Mouse (Mus musculus): ENCODE measurements around the gene Atp13a5. TPM values are rescaled to one million over a fixed set of nuclear protein-coding genes. Genes with fewer than 3 reads are reported as not detected.

Atp13a5 gene
- not detected in 2 replicates for polyA plus RNA-seq (2014; fragmentation: Nextera tagmentation; extraction: Ambion mirVana)

GRCm38 (mm10) chr16:29378458-29378857 lies at the start of gene Atp13a5:
Atp13a5 (minus strand) TSS chr16:29378732.
- ATAC-seq (ENCODE audit: low FRiP score, low TSS enrichment), result no peak
- 59% methylated on average over 4 of the region's 4 CpGs for WGBS

GRCm38 (mm10) chr16:29414822-29415221 lies 36.3 kb upstream of the Atp13a5 start:
- 87% methylated on average over 6 of the region's 6 CpGs for WGBS

More at GRCm38 (mm10) chr16:29378458-29378857, at the start of gene Atp13a5:
- no peak within 1 kb of the TSS for H3K4me2 ChIP-seq (replicated peaks; ENCODE audit: low read depth, low read length)
- no peaks in the 10 kb centered on the region for H3K9me3 ChIP-seq (ENCODE audit: control insufficient read depth, low read length)
- H3K4me1 ChIP-seq (ENCODE audit: control insufficient read depth, insufficient read depth, low read length), result no peaks in the 10 kb centered on the region
- no peak within 1 kb of the TSS for H3K4me3 ChIP-seq (ENCODE audit: low read length)
- H3K27ac ChIP-seq (ENCODE audit: low read depth, low read length), result no peak within 1 kb of the TSS
- H3K27me3 ChIP-seq (ENCODE audit: control insufficient read depth, insufficient read depth, low read length), result no peaks in the 10 kb centered on the region
- no peaks in the 10 kb centered on the region for H3K36me3 ChIP-seq (ENCODE audit: control insufficient read depth, insufficient read depth, low read length)
- H3K9ac ChIP-seq (ENCODE audit: low read depth, low read length), result no peak within 1 kb of the TSS

GRCm38 (mm10) chr16:29407319-29407718 lies 28.8 kb upstream of the Atp13a5 start:
- Histone ChIP-seq H3K27ac (ENCODE audit: low read depth, low read length) (no peak overlapping the region), H3K27me3 (ENCODE audit: control insufficient read depth, insufficient read depth, low read length) (no peaks in the 10 kb centered on the region), H3K4me3 (ENCODE audit: low read length) (no peak overlapping the region), H3K9me3 (ENCODE audit: control insufficient read depth, low read length) (no peaks in the 10 kb centered on the region), H3K9ac (ENCODE audit: low read depth, low read length) (no peak overlapping the region), H3K36me3 (ENCODE audit: control insufficient read depth, insufficient read depth, low read length) (no peaks in the 10 kb centered on the region), H3K4me1 (ENCODE audit: control insufficient read depth, insufficient read depth, low read length) (no peaks in the 10 kb centered on the region), H3K4me2 (replicated peaks; ENCODE audit: low read depth, low read length) (no peak overlapping the region)
- 93% methylated on average over 10 of the region's 10 CpGs for WGBS
- no peak for ATAC-seq (ENCODE audit: low FRiP score, low TSS enrichment)

More at GRCm38 (mm10) chr16:29414822-29415221, 36.3 kb upstream of the Atp13a5 start:
- Histone ChIP-seq H3K4me1 (ENCODE audit: control insufficient read depth, insufficient read depth, low read length) (no peaks in the 10 kb centered on the region), H3K4me3 (ENCODE audit: low read length) (no peak overlapping the region), H3K36me3 (ENCODE audit: control insufficient read depth, insufficient read depth, low read length) (no peaks in the 10 kb centered on the region), H3K9me3 (ENCODE audit: control insufficient read depth, low read length) (no peaks in the 10 kb centered on the region), H3K9ac (ENCODE audit: low read depth, low read length) (no peak overlapping the region), H3K4me2 (replicated peaks; ENCODE audit: low read depth, low read length) (no peak overlapping the region), H3K27me3 (ENCODE audit: control insufficient read depth, insufficient read depth, low read length) (no peaks in the 10 kb centered on the region), H3K27ac (ENCODE audit: low read depth, low read length) (no peak overlapping the region)
- no peak for ATAC-seq (ENCODE audit: low FRiP score, low TSS enrichment)

- 89% methylated on average over 2 of the region's 2 CpGs for WGBS
- no peaks in the 10 kb centered on the region for H3K9me3 ChIP-seq (ENCODE audit: control insufficient read depth, low read length)
- H3K9ac ChIP-seq (ENCODE audit: low read depth, low read length), result no peak overlapping the region
- H3K27me3 ChIP-seq (ENCODE audit: control insufficient read depth, insufficient read depth, low read length), result no peaks in the 10 kb centered on the region
- no peak overlapping the region for H3K4me3 ChIP-seq (ENCODE audit: low read length)
- ATAC-seq (ENCODE audit: low FRiP score, low TSS enrichment), result no peak
- H3K4me1 ChIP-seq (ENCODE audit: control insufficient read depth, insufficient read depth, low read length), result no peaks in the 10 kb centered on the region
- H3K27ac ChIP-seq (ENCODE audit: low read depth, low read length), result no peak overlapping the region
- no peaks in the 10 kb centered on the region for H3K36me3 ChIP-seq (ENCODE audit: control insufficient read depth, insufficient read depth, low read length)
- H3K4me2 ChIP-seq (replicated peaks; ENCODE audit: low read depth, low read length), result no peak overlapping the region
Observed at GRCm38 (mm10) chr16:29399079-29399478, 20.5 kb upstream of the Atp13a5 start.

- no peak for ATAC-seq (ENCODE audit: low FRiP score, low TSS enrichment)
Observed at GRCm38 (mm10) chr16:29384781-29385180, 6.2 kb upstream of the Atp13a5 start.

GRCm38 (mm10) chr16:29374636-29375035 lies 3.9 kb downstream of the Atp13a5 start:
- no peak for ATAC-seq (ENCODE audit: low FRiP score, low TSS enrichment)
- no peaks in the 10 kb centered on the region for H3K36me3 ChIP-seq (ENCODE audit: control insufficient read depth, insufficient read depth, low read length)
- no peak overlapping the region for H3K27ac ChIP-seq (ENCODE audit: low read depth, low read length)
- no peaks in the 10 kb centered on the region for H3K9me3 ChIP-seq (ENCODE audit: control insufficient read depth, low read length)
- H3K27me3 ChIP-seq (ENCODE audit: control insufficient read depth, insufficient read depth, low read length), result no peaks in the 10 kb centered on the region
- H3K4me3 ChIP-seq (ENCODE audit: low read length), result no peak overlapping the region
- no peaks in the 10 kb centered on the region for H3K4me1 ChIP-seq (ENCODE audit: control insufficient read depth, insufficient read depth, low read length)
- H3K4me2 ChIP-seq (replicated peaks; ENCODE audit: low read depth, low read length), result no peak overlapping the region
- WGBS, result 84% methylated on average over 8 of the region's 8 CpGs
- H3K9ac ChIP-seq (ENCODE audit: low read depth, low read length), result no peak overlapping the region

More at GRCm38 (mm10) chr16:29384781-29385180, 6.2 kb upstream of the Atp13a5 start:
- no peak overlapping the region for H3K4me3 ChIP-seq (ENCODE audit: low read length)
- H3K27ac ChIP-seq (ENCODE audit: low read depth, low read length), result no peak overlapping the region
- 88% methylated on average over 4 of the region's 4 CpGs for WGBS
- H3K4me2 ChIP-seq (replicated peaks; ENCODE audit: low read depth, low read length), result no peak overlapping the region
- no peaks in the 10 kb centered on the region for H3K4me1 ChIP-seq (ENCODE audit: control insufficient read depth, insufficient read depth, low read length)
- no peaks in the 10 kb centered on the region for H3K9me3 ChIP-seq (ENCODE audit: control insufficient read depth, low read length)
- no peak overlapping the region for H3K9ac ChIP-seq (ENCODE audit: low read depth, low read length)
- H3K27me3 ChIP-seq (ENCODE audit: control insufficient read depth, insufficient read depth, low read length), result no peaks in the 10 kb centered on the region
- no peaks in the 10 kb centered on the region for H3K36me3 ChIP-seq (ENCODE audit: control insufficient read depth, insufficient read depth, low read length)

- no peaks in the 10 kb centered on the region for H3K9me3 ChIP-seq (ENCODE audit: control insufficient read depth, low read length)
- no peak overlapping the region for H3K4me3 ChIP-seq (ENCODE audit: low read length)
- H3K4me1 ChIP-seq (ENCODE audit: control insufficient read depth, insufficient read depth, low read length), result peaks cover 5% of the 10 kb centered on the region; the same call in 1 of the 2 replicates
- no peaks in the 10 kb centered on the region for H3K27me3 ChIP-seq (ENCODE audit: control insufficient read depth, insufficient read depth, low read length)
- H3K27ac ChIP-seq (ENCODE audit: low read depth, low read length), result no peak overlapping the region
- no peak overlapping the region for H3K9ac ChIP-seq (ENCODE audit: low read depth, low read length)
- H3K4me2 ChIP-seq (replicated peaks; ENCODE audit: low read depth, low read length), result no peak overlapping the region
- 69% methylated on average over 3 of the region's 3 CpGs for WGBS
- 0 out of 2 replicates have a peak, but pooled peaks have one; percentile 33 for ATAC-seq (ENCODE audit: low FRiP score, low TSS enrichment)
- no peaks in the 10 kb centered on the region for H3K36me3 ChIP-seq (ENCODE audit: control insufficient read depth, insufficient read depth, low read length)
Observed at GRCm38 (mm10) chr16:29331351-29332044, 47.0 kb downstream of the Atp13a5 start.

GRCm38 (mm10) chr16:29330948-29331347 lies 47.6 kb downstream of the Atp13a5 start:
- Histone ChIP-seq H3K27ac (ENCODE audit: low read depth, low read length) (no peak overlapping the region), H3K9me3 (ENCODE audit: control insufficient read depth, low read length) (no peaks in the 10 kb centered on the region), H3K9ac (ENCODE audit: low read depth, low read length) (no peak overlapping the region), H3K4me1 (ENCODE audit: control insufficient read depth, insufficient read depth, low read length) (peaks cover 5% of the 10 kb centered on the region; the same call in 1 of the 2 replicates), H3K4me3 (ENCODE audit: low read length) (no peak overlapping the region), H3K36me3 (ENCODE audit: control insufficient read depth, insufficient read depth, low read length) (no peaks in the 10 kb centered on the region), H3K27me3 (ENCODE audit: control insufficient read depth, insufficient read depth, low read length) (no peaks in the 10 kb centered on the region), H3K4me2 (replicated peaks; ENCODE audit: low read depth, low read length) (no peak overlapping the region)
- ATAC-seq (ENCODE audit: low FRiP score, low TSS enrichment), result no peak
- 69% methylated on average over 5 of the region's 5 CpGs for WGBS

GRCm38 (mm10) chr16:29329213-29329612 lies 49.3 kb downstream of the Atp13a5 start:
- Histone ChIP-seq H3K9me3 (ENCODE audit: control insufficient read depth, low read length) (no peaks in the 10 kb centered on the region), H3K4me3 (ENCODE audit: low read length) (no peak overlapping the region), H3K9ac (ENCODE audit: low read depth, low read length) (no peak overlapping the region), H3K4me1 (ENCODE audit: control insufficient read depth, insufficient read depth, low read length) (peaks cover 5% of the 10 kb centered on the region; the same call in 1 of the 2 replicates), H3K4me2 (replicated peaks; ENCODE audit: low read depth, low read length) (no peak overlapping the region), H3K27me3 (ENCODE audit: control insufficient read depth, insufficient read depth, low read length) (no peaks in the 10 kb centered on the region), H3K36me3 (ENCODE audit: control insufficient read depth, insufficient read depth, low read length) (no peaks in the 10 kb centered on the region), H3K27ac (ENCODE audit: low read depth, low read length) (no peak overlapping the region)
- no peak for ATAC-seq (ENCODE audit: low FRiP score, low TSS enrichment)
- WGBS, result 90% methylated on average over 2 of the region's 2 CpGs

Data from kidney, embryonic 14.5 days (tissue).